Mouse (Mus musculus) bone marrow macrophage, adult 2 months (primary cell): ENCODE measurements around the gene Clcn7.

ENCODE experiments used
- CTCF ChIP-seq: IDR thresholded peaks from 2 replicates; pipeline ENCODE4 v1.5.1; 2012; ENCODE audit warnings: low read depth, mild to moderate bottlenecking, low read length, moderate library complexity
- POLR2A ChIP-seq: IDR thresholded peaks from 2 replicates; pipeline ENCODE4 v1.6.1; 2012; ENCODE audit warnings: mild to moderate bottlenecking, low read depth, low read length, borderline replicate concordance

- TF ChIP-seq POLR2A (no peak), CTCF (no peak)
Measured at GRCm38 (mm10) chr17:25114908-25115645, 18.1 kb upstream of the Clcn7 start.
